Mouse (Mus musculus): ENCODE data around the gene Kcnj6. TPM values are rescaled to one million over a fixed set of nuclear protein-coding genes. Genes with fewer than 3 reads are reported as not detected.
A peak's percentile ranks its signal among the peaks of the same experiment; 100 is the strongest.

Gene Kcnj6
- total RNA-seq, 1 experiment from 2014 or later, result not detected

GRCm38 (mm10) chr16:94736462-94737358 lies 260.8 kb downstream of the Kcnj6 start:
- no peak for ATAC-seq (ENCODE audit: extremely low read depth, insufficient number of reproducible peaks, low FRiP score, poor library complexity, severe bottlenecking)

- no peak for ATAC-seq (ENCODE audit: extremely low read depth, insufficient number of reproducible peaks, low FRiP score, poor library complexity, severe bottlenecking)
Observed at GRCm38 (mm10) chr16:94735472-94735871, 262.0 kb downstream of the Kcnj6 start.

DNA sequence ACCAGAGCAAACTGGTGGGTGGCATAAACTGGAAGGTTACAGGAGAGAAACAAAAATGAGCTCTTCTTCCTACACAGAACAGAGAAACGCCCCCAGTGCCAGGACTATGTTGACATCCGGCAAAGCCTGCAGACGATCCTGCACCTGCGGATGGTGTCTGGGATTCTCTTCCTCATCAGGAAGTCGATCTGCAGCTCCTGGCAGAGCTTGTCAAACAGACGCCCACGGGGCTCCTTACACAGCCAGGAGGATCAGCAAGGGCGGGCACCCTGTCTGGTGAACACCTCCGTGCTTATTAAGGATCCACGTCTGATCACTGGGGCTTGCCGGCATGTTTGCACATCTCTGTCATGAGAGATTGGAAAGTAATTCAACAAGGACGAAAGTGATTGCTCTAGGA lies 266.5 kb downstream of the Kcnj6 start:
- ATAC-seq (ENCODE audit: extremely low read depth, insufficient number of reproducible peaks, low FRiP score, poor library complexity, severe bottlenecking), result no peak

DNA sequence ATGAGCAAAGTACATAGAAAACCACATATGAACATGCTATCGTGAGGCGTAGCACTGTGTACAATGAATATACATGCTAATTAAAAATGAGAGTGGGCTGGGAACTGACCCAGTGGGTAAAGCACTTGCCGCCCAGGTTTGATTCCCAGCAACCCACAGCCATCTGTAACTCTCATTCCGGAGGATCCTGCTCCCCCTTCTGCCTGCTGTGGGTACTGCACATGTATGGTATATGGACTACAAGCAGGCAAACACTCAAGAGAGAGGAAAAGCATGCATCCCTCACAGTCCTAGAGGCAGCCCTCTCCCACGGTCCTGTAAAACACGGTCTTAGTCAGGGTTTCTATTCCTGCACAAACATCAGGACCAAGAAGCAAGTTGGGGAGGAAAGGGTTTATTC lies 268.3 kb downstream of the Kcnj6 start:
- no peak for ATAC-seq (ENCODE audit: extremely low read depth, insufficient number of reproducible peaks, low FRiP score, poor library complexity, severe bottlenecking)

DNA sequence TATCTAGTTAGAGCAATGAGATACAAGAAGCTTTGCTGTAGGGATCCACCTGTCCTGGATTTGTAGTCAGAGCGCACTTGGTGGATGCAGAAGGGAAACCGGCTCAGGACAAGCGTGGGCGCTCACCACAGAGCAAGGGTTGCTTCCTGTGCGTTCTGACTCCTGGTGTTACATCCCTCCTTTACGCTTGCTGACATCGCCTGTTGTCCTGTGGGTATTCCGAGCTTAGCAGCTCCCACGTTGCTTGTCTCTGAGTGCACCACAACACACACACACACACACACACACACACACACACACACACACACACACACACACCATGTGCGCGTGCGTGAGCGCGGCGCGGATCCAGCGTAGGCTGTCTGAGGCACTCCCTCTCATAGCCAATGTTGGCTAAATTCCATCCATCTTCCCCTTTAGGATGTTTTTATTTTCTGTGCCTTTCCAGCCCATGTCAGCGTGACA lies 272.7 kb downstream of the Kcnj6 start:
- ATAC-seq (ENCODE audit: extremely low read depth, insufficient number of reproducible peaks, low FRiP score, poor library complexity, severe bottlenecking), result no peak

GRCm38 (mm10) chr16:94724061-94724596 lies 273.4 kb downstream of the Kcnj6 start:
- peak; percentile 64 for ATAC-seq (ENCODE audit: extremely low read depth, insufficient number of reproducible peaks, low FRiP score, poor library complexity, severe bottlenecking)

- ATAC-seq (ENCODE audit: extremely low read depth, insufficient number of reproducible peaks, low FRiP score, poor library complexity, severe bottlenecking), result no peak
Observed at GRCm38 (mm10) chr16:94722936-94723335, 274.6 kb downstream of the Kcnj6 start.

DNA sequence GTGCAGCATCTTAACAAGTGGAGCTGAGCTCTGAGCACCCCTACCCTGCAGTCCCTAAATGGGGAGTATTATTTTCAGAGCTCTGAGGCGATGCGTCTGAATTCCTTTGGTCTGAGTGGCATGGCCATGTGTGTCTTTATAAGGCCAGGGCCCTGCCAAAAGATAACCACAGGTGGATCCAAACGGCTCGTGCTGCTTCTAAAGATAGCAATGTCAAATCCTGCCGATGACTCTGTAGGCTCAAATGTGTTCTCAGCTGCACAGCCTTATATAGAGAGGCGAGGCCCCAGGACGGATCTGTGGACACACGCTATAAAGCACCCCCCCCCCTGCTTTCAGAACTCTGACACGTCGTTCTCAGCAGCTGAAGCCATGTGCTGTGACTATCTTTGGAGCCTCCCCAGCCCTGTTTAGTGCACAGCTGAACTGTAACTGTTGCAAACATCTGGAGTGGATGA lies 275.9 kb downstream of the Kcnj6 start:
- no peak for ATAC-seq (ENCODE audit: extremely low read depth, insufficient number of reproducible peaks, low FRiP score, poor library complexity, severe bottlenecking)

DNA sequence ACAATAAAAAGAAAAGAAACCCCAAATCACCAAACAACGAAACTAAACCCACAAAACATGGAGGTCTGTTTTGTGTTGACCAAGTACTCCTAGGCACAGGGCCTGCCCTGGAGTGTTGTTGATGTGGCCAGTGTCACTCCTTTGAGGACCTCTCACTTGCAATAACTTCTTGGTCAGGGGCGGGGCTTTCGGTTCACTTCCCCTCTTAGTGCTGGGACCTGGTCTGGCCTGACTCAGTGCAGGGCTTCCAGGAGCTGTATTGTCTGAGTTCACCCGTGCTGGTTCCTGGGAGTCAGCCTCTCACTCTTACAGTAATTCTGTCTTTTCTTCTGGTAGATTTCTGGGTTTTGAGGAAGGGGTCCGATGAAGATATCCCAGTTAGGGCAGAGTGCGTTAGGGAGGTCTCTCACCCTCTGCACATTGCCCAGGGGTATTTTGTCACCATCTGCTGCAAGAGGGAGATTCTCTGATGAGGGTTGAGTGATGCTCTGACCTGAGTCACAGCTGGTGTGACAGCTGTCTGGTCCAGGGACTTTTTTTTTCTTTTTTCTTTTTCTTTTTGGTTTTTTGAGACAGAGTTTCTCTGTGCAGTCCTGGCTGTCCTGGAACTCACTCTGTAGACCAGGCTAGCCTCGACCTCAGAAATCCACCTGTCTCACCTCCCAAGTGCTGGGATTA lies 276.9 kb downstream of the Kcnj6 start:
- no peak for ATAC-seq (ENCODE audit: extremely low read depth, insufficient number of reproducible peaks, low FRiP score, poor library complexity, severe bottlenecking)

GRCm38 (mm10) chr16:94719488-94719887 lies 278.0 kb downstream of the Kcnj6 start:
- ATAC-seq (ENCODE audit: extremely low read depth, insufficient number of reproducible peaks, low FRiP score, poor library complexity, severe bottlenecking), result no peak

DNA sequence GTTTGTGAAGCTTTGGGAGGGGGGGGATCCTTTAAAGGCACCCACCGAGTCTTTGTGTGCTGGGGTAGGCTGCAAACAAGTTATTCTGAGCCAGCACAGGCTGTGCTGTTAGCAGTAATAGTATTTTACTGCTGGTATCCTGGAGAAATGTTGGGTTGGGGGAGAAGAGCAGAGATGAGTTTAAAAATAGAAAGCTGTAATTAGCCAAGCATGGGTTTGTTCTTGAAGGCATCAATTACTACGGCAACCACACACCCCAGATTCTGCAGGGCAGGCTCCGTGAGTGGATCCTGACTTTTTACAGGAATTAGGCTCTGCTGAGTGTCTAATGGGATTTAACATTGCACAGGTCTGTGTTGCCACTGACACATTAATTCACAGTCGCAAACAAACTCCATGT lies 278.6 kb downstream of the Kcnj6 start:
- no peak for ATAC-seq (ENCODE audit: extremely low read depth, insufficient number of reproducible peaks, low FRiP score, poor library complexity, severe bottlenecking)

- ATAC-seq (ENCODE audit: extremely low read depth, insufficient number of reproducible peaks, low FRiP score, poor library complexity, severe bottlenecking), result no peak
Observed at GRCm38 (mm10) chr16:94717051-94717450, 280.4 kb downstream of the Kcnj6 start.

DNA sequence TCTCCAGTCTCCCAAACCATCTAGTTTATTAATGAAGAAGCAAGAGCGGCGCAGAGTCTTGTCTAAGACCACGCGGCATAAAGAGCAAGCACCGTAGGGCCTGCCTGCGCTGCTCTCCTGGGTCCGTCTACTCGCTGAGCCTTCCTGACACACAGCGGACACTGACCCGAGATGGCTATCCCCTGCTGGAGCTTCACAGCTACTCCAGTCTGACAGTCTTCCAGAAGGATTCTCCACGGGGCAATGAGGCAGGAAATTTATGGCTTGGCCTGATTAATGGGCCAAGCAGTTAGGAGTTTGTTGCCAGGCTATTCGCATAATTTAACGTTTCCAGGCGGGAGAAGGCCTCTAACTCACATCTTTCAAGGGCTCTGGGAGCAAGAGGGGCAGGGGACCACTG lies 283.0 kb downstream of the Kcnj6 start:
- ATAC-seq (ENCODE audit: extremely low read depth, insufficient number of reproducible peaks, low FRiP score, poor library complexity, severe bottlenecking), result no peak

GRCm38 (mm10) chr16:94713480-94714094 lies 283.9 kb downstream of the Kcnj6 start:
- ATAC-seq (ENCODE audit: extremely low read depth, insufficient number of reproducible peaks, low FRiP score, poor library complexity, severe bottlenecking), result peak; percentile 33

DNA sequence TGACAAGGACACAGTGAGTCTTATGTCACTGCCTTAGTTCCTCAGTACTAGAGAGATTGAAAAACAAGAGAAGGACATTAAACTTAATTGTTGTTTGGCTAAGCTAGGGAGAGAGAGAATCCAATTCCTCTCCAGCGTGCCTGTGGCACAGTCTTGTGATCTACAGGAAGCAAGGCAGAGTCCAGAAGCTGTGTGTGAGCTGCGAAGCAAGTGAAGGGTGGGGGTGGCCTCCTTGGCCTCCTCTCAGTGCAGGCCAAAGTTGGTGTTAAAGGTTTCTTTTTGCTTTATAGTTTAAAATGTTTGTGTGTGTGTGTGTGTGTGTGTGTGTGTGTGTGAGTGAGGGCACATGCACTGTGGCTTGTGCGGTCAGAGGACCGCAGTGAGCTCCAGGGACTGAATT lies 295.5 kb downstream of the Kcnj6 start:
- no peak for ATAC-seq (ENCODE audit: extremely low read depth, insufficient number of reproducible peaks, low FRiP score, poor library complexity, severe bottlenecking)

DNA sequence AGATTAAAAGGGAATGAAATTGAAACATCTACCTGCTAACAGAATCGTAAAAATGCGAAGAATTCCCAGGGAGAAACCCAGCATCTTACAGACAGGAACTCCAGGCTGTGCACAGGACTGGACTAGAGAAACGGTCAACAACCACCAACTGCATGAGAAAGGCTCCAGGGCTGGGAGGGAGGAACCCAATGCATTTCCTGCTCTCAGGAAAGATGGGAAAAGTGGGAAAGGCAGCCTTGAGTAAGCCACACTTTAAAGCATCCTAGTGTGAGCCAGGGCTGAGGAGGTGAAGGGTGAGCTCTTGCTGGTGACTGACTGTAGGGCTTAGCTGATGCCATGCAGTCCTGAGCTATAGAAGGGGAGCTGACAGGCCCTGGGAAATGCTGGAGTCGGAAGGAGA lies 296.4 kb downstream of the Kcnj6 start:
- no peak for ATAC-seq (ENCODE audit: extremely low read depth, insufficient number of reproducible peaks, low FRiP score, poor library complexity, severe bottlenecking)

Measured in neutrophil, adult 5-6 weeks (primary cell).